Mouse (Mus musculus) urinary bladder, adult 2 months (tissue): ENCODE data around the gene Cit. TPM values are rescaled to one million over a fixed set of nuclear protein-coding genes. Genes with fewer than 3 reads are reported as not detected.

Experiments
- DNase-seq: peaks from one replicate; pipeline ENCODE4 v3.0.0; 2022; ENCODE audit warnings: low spot score
- polyA plus RNA-seq: library from polyadenylated mRNA; depleted of rRNA; stranded (reverse); fragments of >200 nt; gene quantifications from 2 replicates; pipeline ENCODE4 v1.2.3, GENCODE M21; 2012

Gene Cit
- polyA plus RNA-seq, 1 experiment, result 4.9 TPM

DNA sequence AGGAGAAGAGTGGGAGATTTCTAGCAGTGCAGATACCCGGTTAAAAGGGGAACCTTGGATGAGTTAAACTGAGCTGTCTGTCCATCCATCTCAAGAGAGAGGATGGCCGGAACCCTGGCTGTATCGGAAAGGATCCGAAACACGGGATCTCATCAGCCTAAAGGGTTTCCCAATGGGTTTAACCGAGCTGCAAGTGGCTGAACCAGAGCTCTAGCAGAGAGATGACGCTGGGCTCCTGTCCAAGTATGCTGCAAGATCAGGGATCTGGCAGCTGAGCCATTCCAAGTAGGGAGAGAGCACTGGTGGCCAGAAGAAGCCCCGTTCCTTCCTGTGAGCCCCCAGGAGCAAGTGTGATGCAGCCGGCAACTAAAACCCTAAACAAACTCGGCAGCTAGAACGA is 64.0 kb downstream of the Cit start:
- no peak for DNase-seq

DNA sequence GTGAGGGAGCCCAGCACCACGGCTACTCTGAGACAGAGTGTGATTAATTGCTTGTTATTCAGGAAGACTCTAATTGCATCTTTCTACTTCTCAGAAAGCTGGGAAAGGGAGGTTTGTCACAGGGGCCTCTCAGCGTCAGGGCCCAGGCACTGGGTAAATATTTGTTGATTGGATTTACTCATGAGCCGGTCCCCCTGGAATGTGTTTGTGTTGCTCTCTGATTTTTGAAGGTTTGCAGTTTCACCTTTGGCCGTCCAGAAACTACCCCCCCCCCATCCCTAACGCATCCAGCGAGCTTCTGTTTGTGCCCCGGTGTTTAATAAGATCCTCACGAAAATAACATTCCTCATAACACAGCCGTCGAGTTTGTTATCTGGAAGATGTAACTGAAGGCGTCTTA is 65.4 kb downstream of the Cit start:
- DNase-seq, result no peak

DNA sequence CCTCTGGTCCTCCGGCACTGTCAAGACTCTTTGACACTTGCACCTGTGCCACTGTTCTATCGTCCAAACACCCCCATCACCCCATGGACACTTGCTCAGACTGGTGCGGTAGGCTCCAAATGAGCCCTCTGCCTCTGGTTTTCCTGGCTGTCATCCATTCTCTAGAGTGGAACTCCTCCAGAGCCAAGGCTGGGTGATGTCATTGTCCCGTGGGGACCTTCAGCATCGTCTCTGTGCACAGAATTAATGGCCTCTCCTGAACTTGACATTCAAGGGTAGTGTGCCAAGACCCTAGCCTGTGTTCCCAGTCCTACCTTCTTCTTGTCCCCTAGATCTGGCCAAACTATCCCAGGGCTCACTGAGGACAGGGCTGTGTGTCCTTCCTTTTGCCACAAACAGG is 70.4 kb downstream of the Cit start:
- DNase-seq, result no peak

GRCm38 (mm10) chr5:115917960-115918359 is 72.9 kb downstream of the Cit start:
- no peak for DNase-seq

GRCm38 (mm10) chr5:115918597-115919351 is 73.7 kb downstream of the Cit start:
- DNase-seq, result no peak

DNA sequence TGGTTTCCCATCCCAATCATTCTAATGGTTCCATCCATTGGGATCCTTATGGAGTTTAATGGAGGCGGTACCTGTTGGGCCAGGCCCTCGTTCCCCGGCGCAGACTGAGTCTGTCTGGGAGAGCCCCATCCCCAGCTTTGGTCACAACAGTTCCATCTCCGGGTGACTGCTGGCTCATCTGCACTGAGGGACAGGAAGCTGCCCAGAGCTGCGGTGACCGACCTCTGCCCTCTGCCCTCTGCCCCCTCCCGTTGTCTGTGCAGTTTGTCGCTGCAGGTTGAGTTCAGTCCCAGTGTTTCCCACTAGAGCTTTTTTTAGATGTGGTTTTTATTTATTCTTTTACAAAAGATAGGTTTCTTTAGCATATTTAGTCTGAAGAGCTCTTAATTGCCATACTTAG is 76.9 kb downstream of the Cit start:
- DNase-seq, result no peak

- DNase-seq, result no peak
Observed at GRCm38 (mm10) chr5:115924946-115925345, 79.9 kb downstream of the Cit start.

GRCm38 (mm10) chr5:115928786-115929507 is 83.9 kb downstream of the Cit start:
- DNase-seq, result no peak

DNA sequence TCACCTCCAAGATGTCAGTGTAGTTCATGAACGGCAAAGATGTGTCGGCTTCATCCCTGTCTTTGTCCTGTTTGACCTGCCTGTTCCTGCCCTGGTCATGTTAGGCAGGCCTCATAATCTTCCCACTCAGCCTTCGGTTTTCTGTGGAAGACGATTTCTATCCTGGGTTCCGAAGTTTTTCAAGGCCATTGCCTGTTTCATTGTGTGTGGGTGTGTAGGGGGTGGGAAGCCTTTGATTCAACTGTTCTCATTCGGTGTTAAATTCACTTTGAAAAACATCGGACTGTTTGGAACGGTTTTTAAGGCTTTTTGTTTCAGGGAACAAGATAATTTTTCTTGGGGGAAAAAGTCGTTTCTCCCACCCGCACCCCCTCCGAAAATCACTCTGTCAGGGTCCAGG is 87.2 kb downstream of the Cit start:
- DNase-seq, result no peak

GRCm38 (mm10) chr5:115936851-115937250 is 91.8 kb downstream of the Cit start:
- DNase-seq, result no peak

DNA sequence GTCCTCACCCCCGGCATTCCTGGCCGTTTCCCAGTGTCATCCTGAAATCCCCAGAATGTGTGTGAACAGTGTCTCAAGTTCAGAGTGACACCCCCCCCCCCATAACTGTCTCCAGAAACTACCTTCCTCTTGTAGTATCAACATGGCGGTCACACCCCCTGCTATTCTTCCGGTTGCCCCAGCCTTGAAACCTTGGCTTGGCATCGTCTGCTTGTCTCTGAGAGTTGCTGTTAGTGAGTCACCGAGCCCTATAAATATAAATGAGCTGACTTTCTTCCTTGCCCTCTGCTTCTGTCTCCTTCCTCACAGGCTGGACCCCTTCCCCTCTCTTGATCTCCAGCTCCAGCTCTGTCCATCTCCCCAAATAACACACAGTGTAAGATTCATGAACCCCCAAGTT is 92.5 kb downstream of the Cit start:
- no peak for DNase-seq

DNA sequence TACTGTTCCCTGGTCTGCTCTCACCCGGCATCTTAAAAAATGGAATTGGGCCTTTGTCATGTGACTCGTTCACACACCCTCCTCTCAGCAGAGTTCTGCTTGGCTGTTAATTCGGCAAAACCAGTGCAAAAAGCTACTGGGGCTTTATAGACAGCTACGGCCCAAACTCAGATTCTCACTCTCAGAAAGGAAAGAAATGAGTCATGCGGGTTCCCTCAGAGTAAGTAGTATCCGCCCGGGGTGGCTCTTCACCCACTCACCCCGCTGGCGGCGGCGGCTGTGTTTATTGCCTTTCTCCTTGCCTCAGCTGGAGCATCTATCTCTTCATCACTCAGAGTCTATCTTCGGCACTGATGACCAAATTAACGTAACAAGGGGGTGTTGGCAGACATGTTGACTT is 93.9 kb downstream of the Cit start:
- DNase-seq, result no peak

GRCm38 (mm10) chr5:115942389-115942788 is 97.3 kb downstream of the Cit start:
- DNase-seq, result no peak

GRCm38 (mm10) chr5:115944791-115945490 is 99.9 kb downstream of the Cit start:
- DNase-seq, result no peak

DNA sequence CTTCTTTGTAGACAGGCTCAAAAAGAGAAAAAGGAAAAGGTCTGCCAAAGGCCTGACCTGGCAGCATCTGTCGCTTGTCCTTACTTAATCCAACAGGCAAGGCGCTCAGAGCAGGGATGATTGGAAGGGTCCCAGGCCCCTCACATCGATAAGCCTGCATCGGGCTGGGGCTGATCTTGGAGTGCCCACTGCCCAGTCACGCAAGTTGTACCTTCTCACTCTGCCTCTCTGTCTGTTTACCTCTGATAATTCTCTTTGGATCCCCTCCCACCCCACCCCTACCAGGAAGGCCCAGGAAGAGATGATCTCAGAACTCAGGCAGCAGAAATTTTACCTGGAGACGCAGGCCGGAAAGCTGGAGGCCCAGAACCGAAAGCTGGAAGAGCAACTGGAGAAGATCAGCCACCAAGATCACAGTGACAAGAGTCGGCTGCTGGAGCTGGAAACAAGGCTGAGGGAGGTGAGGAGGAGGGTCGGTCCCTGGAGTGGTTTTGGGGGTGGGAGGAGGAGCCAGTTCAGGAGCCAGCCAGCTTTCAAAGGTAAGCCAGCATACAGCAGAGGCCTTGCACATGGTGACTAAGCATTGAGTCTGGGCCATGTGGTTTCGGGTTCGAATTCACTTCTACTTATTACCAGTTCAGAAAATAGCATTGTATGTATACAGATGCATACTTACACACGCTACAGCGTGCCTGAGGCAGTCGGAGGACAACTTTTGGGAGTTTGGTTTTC is 102.7 kb downstream of the Cit start:
- no peak for DNase-seq

- DNase-seq, result no peak
Observed at GRCm38 (mm10) chr5:115950936-115951335, 105.9 kb downstream of the Cit start.

DNA sequence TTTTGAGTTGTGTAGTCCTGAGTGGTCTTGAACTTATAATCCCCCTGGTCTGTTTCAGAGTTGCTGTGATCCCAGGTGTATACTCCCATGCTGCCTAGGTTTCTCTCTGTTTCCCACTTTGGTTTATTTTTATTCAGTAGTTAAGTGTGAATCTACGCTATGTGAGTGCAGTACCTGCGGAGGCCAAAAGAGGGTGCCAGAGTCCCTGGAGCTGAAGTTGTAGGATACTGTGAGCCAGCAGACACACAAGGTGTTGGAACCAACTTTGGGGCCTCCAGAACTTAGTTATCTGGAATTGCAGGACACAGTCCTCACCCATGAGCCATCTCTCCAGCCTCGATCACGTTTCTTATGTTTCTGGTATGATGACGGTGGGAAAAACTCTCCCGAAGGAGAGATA is 108.1 kb downstream of the Cit start:
- no peak for DNase-seq

DNA sequence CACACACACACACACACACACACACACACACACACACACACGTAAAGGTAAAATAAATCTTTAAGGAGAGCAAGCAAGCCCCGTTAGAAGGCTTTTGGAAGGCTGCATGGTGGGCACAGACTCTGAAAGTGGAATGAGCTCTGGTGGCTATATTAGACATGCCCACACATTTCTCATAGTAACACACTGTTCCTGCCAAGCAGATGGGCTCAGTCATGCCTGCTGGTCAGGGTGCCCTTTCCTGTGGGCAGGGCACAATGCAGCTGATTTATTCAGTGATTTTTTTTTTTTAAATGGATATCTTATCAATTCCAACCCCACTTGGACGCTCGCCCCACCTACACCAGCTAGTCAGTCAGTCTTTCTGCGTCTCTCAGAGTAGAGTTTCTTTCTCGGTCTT is 109.0 kb downstream of the Cit start:
- no peak for DNase-seq

- no peak for DNase-seq
Observed at GRCm38 (mm10) chr5:115954549-115954948, 109.5 kb downstream of the Cit start.

- no peak for DNase-seq
Observed at GRCm38 (mm10) chr5:115955131-115955530, 110.1 kb downstream of the Cit start.

- no peak for DNase-seq
Observed at GRCm38 (mm10) chr5:115956048-115956447, 111.0 kb downstream of the Cit start.

DNA sequence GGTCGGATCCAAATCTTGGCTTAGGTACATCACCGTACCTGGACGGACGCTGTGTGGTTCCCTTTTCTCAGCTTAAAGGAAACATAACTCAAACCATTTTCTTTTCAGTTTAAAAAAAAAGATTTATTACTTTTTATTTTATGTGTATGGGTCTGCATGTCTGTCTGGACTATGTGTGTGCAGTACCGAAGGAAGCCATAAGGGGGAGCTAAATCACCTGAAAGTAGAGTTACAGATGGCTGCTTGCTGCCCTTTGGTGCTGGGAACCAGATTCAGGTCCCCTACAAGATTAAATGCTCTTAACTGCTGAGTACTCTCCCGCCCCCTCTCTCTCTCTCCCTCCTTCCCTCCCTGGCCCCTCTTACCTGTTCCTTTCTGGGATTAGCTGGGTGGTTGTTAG is 112.1 kb downstream of the Cit start:
- no peak for DNase-seq
